Mouse (Mus musculus) small intestine, adult 2 months (tissue): ENCODE measurements around the gene Asprv1.

Experiments
- CTCF ChIP-seq: fragments of 200-500 bp; IDR thresholded peaks from 2 replicates; pipeline ENCODE4 v1.5.1; 2012; ENCODE audit warnings: low read depth, mild to moderate bottlenecking, control low read depth, inconsistent platforms, low read length, moderate library complexity, mixed read lengths; ENCODE audit not compliant: insufficient replicate concordance, insufficient read length; ENCODE audit errors: extremely low read depth
- POLR2A ChIP-seq: fragments of 200-500 bp; IDR thresholded peaks from 2 replicates; pipeline ENCODE4 v1.6.1; 2012; ENCODE audit warnings: low read depth, mild to moderate bottlenecking, control low read depth, inconsistent platforms, low read length, moderate library complexity

GRCm38 (mm10) chr6:86665560-86666307 is 37.8 kb downstream of the Asprv1 start:
- TF ChIP-seq CTCF = no peak
- TF ChIP-seq POLR2A = no peak
